Mouse (Mus musculus): ENCODE data around the gene Sdf2. TPM values are rescaled to one million over a fixed set of nuclear protein-coding genes. Genes with fewer than 3 reads are reported as not detected.

The Sdf2 gene
- polyA plus RNA-seq, 1 experiment from 2014 or later, result 60.8 TPM

Other genes with a start within 250 kb of the Sdf2 start
- gene Dhrs13, start 213.5 kb upstream of the Sdf2 start, polyA plus RNA-seq (2016; fragmentation: Nextera tagmentation; extraction: Ambion mirVana), result 24.5 and 29.0 TPM in 2 replicates
- gene Flot2, start 207.8 kb upstream of the Sdf2 start, polyA plus RNA-seq (2016; fragmentation: Nextera tagmentation; extraction: Ambion mirVana), result 74.8 and 81.0 TPM in 2 replicates
- 29.7 and 32.4 TPM in 2 replicates for gene Eral1, start 165.4 kb upstream of the Sdf2 start, polyA plus RNA-seq (2016; fragmentation: Nextera tagmentation; extraction: Ambion mirVana)
- 25.3 and 27.9 TPM in 2 replicates for gene Fam222b, start 151.1 kb upstream of the Sdf2 start, polyA plus RNA-seq (2016; fragmentation: Nextera tagmentation; extraction: Ambion mirVana)
- 153 and 174 TPM in 2 replicates for gene Traf4, start 80.2 kb upstream of the Sdf2 start, polyA plus RNA-seq (2016; fragmentation: Nextera tagmentation; extraction: Ambion mirVana)
- 10.2 and 11.1 TPM in 2 replicates for gene Nek8, start 69.1 kb upstream of the Sdf2 start, polyA plus RNA-seq (2016; fragmentation: Nextera tagmentation; extraction: Ambion mirVana)
- gene Tlcd1, start 69.0 kb upstream of the Sdf2 start, polyA plus RNA-seq (2016; fragmentation: Nextera tagmentation; extraction: Ambion mirVana), result 8.2 and 10.5 TPM in 2 replicates
- 895 and 982 TPM in 2 replicates for gene Rpl23a, start 62.2 kb upstream of the Sdf2 start, polyA plus RNA-seq (2016; fragmentation: Nextera tagmentation; extraction: Ambion mirVana)
- 71.0 and 76.5 TPM in 2 replicates for gene Rab34, start 57.3 kb upstream of the Sdf2 start, polyA plus RNA-seq (2016; fragmentation: Nextera tagmentation; extraction: Ambion mirVana)
- 2.5 and 2.9 TPM in 2 replicates for gene Proca1, start 52.4 kb upstream of the Sdf2 start, polyA plus RNA-seq (2016; fragmentation: Nextera tagmentation; extraction: Ambion mirVana)
- 34.0 and 40.5 TPM in 2 replicates for gene Supt6, start 241 bp downstream of the Sdf2 start, polyA plus RNA-seq (2016; fragmentation: Nextera tagmentation; extraction: Ambion mirVana)
- gene 2610507B11Rik, start 16.0 kb downstream of the Sdf2 start, polyA plus RNA-seq (2016; fragmentation: Nextera tagmentation; extraction: Ambion mirVana), result 64.9 and 72.4 TPM in 2 replicates
- gene BC030499, start 45.1 kb downstream of the Sdf2 start, polyA plus RNA-seq (2016; fragmentation: Nextera tagmentation; extraction: Ambion mirVana), result 0.20 and 0.52 TPM in 2 replicates
- gene Spag5, start 55.8 kb downstream of the Sdf2 start, polyA plus RNA-seq (2016; fragmentation: Nextera tagmentation; extraction: Ambion mirVana), result 33.6 and 34.2 TPM in 2 replicates
- 16.8 and 17.2 TPM in 2 replicates for gene Aldoc, start 77.2 kb downstream of the Sdf2 start, polyA plus RNA-seq (2016; fragmentation: Nextera tagmentation; extraction: Ambion mirVana)
- gene Pigs, start 82.7 kb downstream of the Sdf2 start, polyA plus RNA-seq (2016; fragmentation: Nextera tagmentation; extraction: Ambion mirVana), result 66.4 and 73.6 TPM in 2 replicates
- gene Unc119, start 97.7 kb downstream of the Sdf2 start, polyA plus RNA-seq (2016; fragmentation: Nextera tagmentation; extraction: Ambion mirVana), result 80.8 and 89.3 TPM in 2 replicates
- gene Foxn1, start 140.8 kb downstream of the Sdf2 start, polyA plus RNA-seq (2016; fragmentation: Nextera tagmentation; extraction: Ambion mirVana), result not detected in 2 replicates
- gene Slc13a2, start 176.5 kb downstream of the Sdf2 start, polyA plus RNA-seq (2016; fragmentation: Nextera tagmentation; extraction: Ambion mirVana), result not detected in 2 replicates
- gene Slc46a1, start 220.0 kb downstream of the Sdf2 start, polyA plus RNA-seq (2016; fragmentation: Nextera tagmentation; extraction: Ambion mirVana), result 17.5 and 17.6 TPM in 2 replicates